Mouse (Mus musculus) ES-E14 (cell line): ENCODE measurements around the gene Il12b.

Source experiments
- CHD2 ChIP-seq: IDR thresholded peaks from 2 replicates; pipeline ENCODE4 v1.6.1; 2014; ENCODE audit warnings: mild to moderate bottlenecking, low read depth, low read length, inconsistent platforms
- HCFC1 ChIP-seq: IDR thresholded peaks from 2 replicates; pipeline ENCODE4 v1.6.1; 2012; ENCODE audit warnings: low read length, inconsistent platforms, borderline replicate concordance; ENCODE audit not compliant: insufficient read depth
- MAFK ChIP-seq: IDR thresholded peaks from 2 replicates; pipeline ENCODE4 v1.6.1; 2014; ENCODE audit warnings: mild to moderate bottlenecking, low read depth, low read length, inconsistent platforms; ENCODE audit not compliant: insufficient read depth
- ZC3H11A ChIP-seq: IDR thresholded peaks from 2 replicates; pipeline ENCODE4 v1.6.1; 2012; ENCODE audit warnings: low read depth, mild to moderate bottlenecking, inconsistent platforms, low read length, borderline replicate concordance

DNA sequence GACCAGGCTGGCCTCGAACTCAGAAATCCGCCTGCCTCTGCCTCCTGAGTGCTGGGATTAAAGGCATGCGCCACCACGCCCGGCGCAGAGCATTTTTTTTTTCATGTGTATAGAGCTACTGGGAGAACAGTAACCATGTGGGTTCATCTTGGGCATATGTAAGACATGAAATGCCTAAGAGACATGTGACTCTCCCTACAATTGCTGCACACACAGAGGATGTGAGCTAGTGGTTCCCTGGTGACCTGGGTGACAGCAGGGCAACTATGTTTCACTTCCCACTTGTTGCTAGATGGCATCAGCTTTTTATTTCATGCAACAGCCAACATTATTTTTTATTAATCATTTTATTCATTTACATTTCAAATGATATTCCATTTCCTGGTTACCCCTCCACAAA is 37.9 kb downstream of the Il12b start:
- no peak for TF ChIP-seq ZC3H11A
- no peak for TF ChIP-seq CHD2
- TF ChIP-seq HCFC1: no peak
- TF ChIP-seq MAFK: no peak
